8 mouse cellular contexts compared by ENCODE assay signal in genomic region chr5:117433501-117433900, GRCm38 (mm10). TPM values are rescaled to one million over a fixed set of nuclear protein-coding genes. Genes with fewer than 3 reads are reported as not detected.
DNase-seq lines count a peak whose midpoint lies in the region.
"Had no signal": no experiment of that assay in that cellular context is flagged by ENCODE, and none has a peak within 500 bp of the region (broad histone marks: within the 10 kb centered on the region; RNA-seq: fewer than 3 reads in every experiment).

No protein-coding gene starts in this region.

- DNase-seq in 3T3-L1 (ENCODE audit: low read depth, low spot score) (peak; percentile 74), NIH3T3 (ENCODE audit: low read depth) (peak; percentile 65)
- DNase-seq in adrenal gland, adult (ENCODE audit: inconsistent age in 2 of 2, low spot score in 1 of 2): peak; percentile 23 to 41
- DNase-seq in adrenal gland, adult 2 months: peak; percentile 26
- peak; percentile 14 to 22 for DNase-seq in adrenal gland, postnatal 36 days

RNA-seq across cellular contexts. Expression of gene Ksr2, which starts 19.7 kb away (rescaled TPM):
- 1 to 10 TPM; 3.8 to 5.1 TPM for total RNA-seq in adrenal gland, adult 2 months (2021)
- 0.46 and 0.92 TPM in 2 replicates for polyA plus RNA-seq in adrenal gland, adult 2 months (2012; rRNA removed)
- 1 to 10 TPM; 2.5 to 3.9 TPM for total RNA-seq in adrenal gland, postnatal 36 days (2021)
- total RNA-seq: MEL had no signal
- polyA plus RNA-seq: G1E, Patski had no signal

RNA-seq across cellular contexts. Expression of gene Rfc5, which starts 44.7 kb away (rescaled TPM):
- total RNA-seq in adrenal gland, adult 2 months (2021): 1 to 10 TPM; 6.7 to 8.6 TPM
- 10.0 and 11.5 TPM in 2 replicates for polyA plus RNA-seq in adrenal gland, adult 2 months (2012; rRNA removed)
- 1 to 10 TPM; 7.5 to 8.7 TPM for total RNA-seq in adrenal gland, postnatal 36 days (2021)

Comparison
In these comparisons a context has a peak if more than half of its experiments do, and no peak if none do; other contexts are left out.
1. Peak in every context shown above with its lines: DNase-seq.
2. DNase-seq: peak in every context shown above with its lines; median percentile 74 in 3T3-L1; 65 in NIH3T3; 32 in adrenal gland, adult; 26 in adrenal gland, adult 2 months; 18 in adrenal gland, postnatal 36 days.